Mouse (Mus musculus) liver, embryonic 11.5 days (tissue): ENCODE data around the gene Slc6a9. TPM values are rescaled to one million over a fixed set of nuclear protein-coding genes. Genes with fewer than 3 reads are reported as not detected.

Experiments used
- ATAC-seq: fragments of 200-750 bp; cut with Nextera tagmentation; replicated peaks from 2 replicates; pipeline ENCODE4 v1.8.0; 2017; ENCODE audit warnings: moderate number of reproducible peaks, mild to moderate bottlenecking, moderate TSS enrichment, moderate library complexity; ENCODE audit not compliant: low FRiP score
- DNase-seq: peaks from one replicate; pipeline ENCODE4 v3.0.0-alpha.2; 2017; ENCODE audit warnings: low spot score
- H3K27ac ChIP-seq: fragments of 300-500 bp; sonication (generic); 2 replicates; pipeline ENCODE4 v1.5.1; 2014; ENCODE audit warnings: mild to moderate bottlenecking, low read depth, low read length, control low read depth
- H3K27me3 ChIP-seq: fragments of 300-500 bp; sonication (generic); replicated peaks from 2 replicates; pipeline ENCODE4 v1.6.1; 2014; ENCODE audit warnings: low read length, mixed read lengths; ENCODE audit not compliant: control insufficient read depth, insufficient read depth
- H3K36me3 ChIP-seq: fragments of 300-500 bp; sonication (generic); 2 replicates; pipeline ENCODE4 v1.6.1; 2014; ENCODE audit warnings: mild to moderate bottlenecking, low read length, moderate library complexity, mixed read lengths; ENCODE audit not compliant: control insufficient read depth, insufficient read depth
- H3K4me1 ChIP-seq: fragments of 300-500 bp; sonication (generic); replicated peaks from 2 replicates; pipeline ENCODE4 v1.6.1; 2014; ENCODE audit warnings: low read length, mixed read lengths; ENCODE audit not compliant: control insufficient read depth, insufficient read depth
- H3K4me2 ChIP-seq: fragments of 300-500 bp; sonication (generic); 2 replicates; pipeline ENCODE4 v1.6.1; 2014; ENCODE audit warnings: mild to moderate bottlenecking, control low read depth, moderate library complexity
- H3K4me3 ChIP-seq: fragments of 300-500 bp; sonication (generic); 2 replicates; pipeline ENCODE4 v1.5.1; 2014; ENCODE audit warnings: low read depth, low read length, control low read depth
- H3K9ac ChIP-seq: fragments of 300-500 bp; sonication (generic); 2 replicates; pipeline ENCODE4 v1.6.1; 2014; ENCODE audit warnings: low read depth, low read length, control low read depth
- H3K9me3 ChIP-seq: fragments of 300-500 bp; sonication (generic); 2 replicates; pipeline ENCODE4 v1.6.1; 2016; ENCODE audit warnings: low read length, inconsistent platforms, mixed read lengths; ENCODE audit not compliant: control insufficient read depth
- WGBS: fragments of 180-500 bp; shearing (Covaris S2); extraction: QIAGEN DNeasy Blood & Tissue Kit; methylation state at CpG from one replicate; pipeline ENCODE4 v1.1.7; 2014; 5-methylcytosine and 5-hydroxymethylcytosine counted together
- polyA plus RNA-seq: library from polyadenylated mRNA; unstranded; fragments of >200 nt; fragmentation: Nextera tagmentation; extraction: Ambion mirVana; gene quantifications from 2 replicates; pipeline ENCODE4 v1.2.1, GENCODE M21; 2014

The Slc6a9 gene
- polyA plus RNA-seq, 1 experiment from 2014 or later: 26.3 TPM

- no peak for ATAC-seq
- Histone ChIP-seq H3K27ac (no peak overlapping the region), H3K27me3 (no peaks in the 10 kb centered on the region), H3K4me2 (peak overlapping the region; percentile 99), H3K36me3 (peaks cover 17% of the 10 kb centered on the region; the same call in 1 of the 2 replicates), H3K9me3 (no peaks in the 10 kb centered on the region), H3K4me3 (peak overlapping the region; percentile 86), H3K4me1 (peaks cover 32% of the 10 kb centered on the region), H3K9ac (peak overlapping the region; percentile 81; the same call in 1 of the 2 replicates)
- 61% methylated on average over 3 of the region's 3 CpGs for WGBS
- no peak for DNase-seq
Measured at GRCm38 (mm10) chr4:117913421-117913820, 79.1 kb downstream of the Slc6a9 start.

- H3K36me3 ChIP-seq: peaks cover 15% of the 10 kb centered on the region; the same call in 1 of the 2 replicates
- H3K9ac ChIP-seq: peak overlapping the region; percentile 81
- H3K9me3 ChIP-seq: no peaks in the 10 kb centered on the region
- H3K4me2 ChIP-seq: peak overlapping the region; percentile 99
- H3K4me3 ChIP-seq: peak overlapping the region; percentile 86
- DNase-seq (no peak), ATAC-seq (peak; percentile 2; the same call in 1 of the 2 replicates)
- 19% methylated on average over 8 of the region's 8 CpGs for WGBS
- no peak overlapping the region for H3K27ac ChIP-seq
- H3K27me3 ChIP-seq: no peaks in the 10 kb centered on the region
- peaks cover 32% of the 10 kb centered on the region for H3K4me1 ChIP-seq
Measured at GRCm38 (mm10) chr4:117914031-117914430, 79.7 kb downstream of the Slc6a9 start.

- Histone ChIP-seq H3K9me3 (no peaks in the 10 kb centered on the region), H3K4me1 (peaks cover 32% of the 10 kb centered on the region), H3K4me3 (peak within 1 kb of the TSS; percentile 86), H3K4me2 (peak within 1 kb of the TSS; percentile 99), H3K27ac (peak within 1 kb of the TSS; percentile 64), H3K36me3 (peaks cover 13% of the 10 kb centered on the region; the same call in 1 of the 2 replicates), H3K9ac (peak within 1 kb of the TSS; percentile 81), H3K27me3 (no peaks in the 10 kb centered on the region)
- DNase-seq (peak; percentile 99), ATAC-seq (peak; percentile 90)
- under 1% methylated on average over 61 of the region's 61 CpGs for WGBS
Measured at GRCm38 (mm10) chr4:117914591-117915442, 80.5 kb downstream of the Slc6a9 start, which contains the start of gene Ipo13. Gene Ipo13 (minus strand): TSS chr4:117914999.

- ATAC-seq (no peak), DNase-seq (no peak)
- Histone ChIP-seq H3K9ac (peak overlapping the region; percentile 81), H3K4me3 (peak overlapping the region; percentile 86), H3K9me3 (no peaks in the 10 kb centered on the region), H3K4me1 (peaks cover 32% of the 10 kb centered on the region), H3K27ac (peak overlapping the region; percentile 64), H3K36me3 (peaks cover 13% of the 10 kb centered on the region; the same call in 1 of the 2 replicates), H3K27me3 (no peaks in the 10 kb centered on the region), H3K4me2 (peak overlapping the region; percentile 99)
- 3% methylated on average over 19 of the region's 19 CpGs for WGBS
Measured at GRCm38 (mm10) chr4:117915489-117916105, 81.3 kb downstream of the Slc6a9 start.

GRCm38 (mm10) chr4:117916386-117916785 lies 82.1 kb downstream of the Slc6a9 start:
- peak overlapping the region; percentile 99 for H3K4me2 ChIP-seq
- peaks cover 32% of the 10 kb centered on the region for H3K4me1 ChIP-seq
- ATAC-seq (no peak), DNase-seq (no peak)
- H3K4me3 ChIP-seq: peak overlapping the region; percentile 86
- no peaks in the 10 kb centered on the region for H3K9me3 ChIP-seq
- 43% methylated on average over 5 of the region's 5 CpGs for WGBS
- H3K9ac ChIP-seq: peak overlapping the region; percentile 81; the same call in 1 of the 2 replicates
- 0 out of 2 replicates have a peak, but pooled peaks cover under 1% of the 10 kb centered on the region for H3K27me3 ChIP-seq
- peak overlapping the region; percentile 64 for H3K27ac ChIP-seq
- H3K36me3 ChIP-seq: peaks cover 8% of the 10 kb centered on the region; the same call in 1 of the 2 replicates

- Histone ChIP-seq H3K27me3 (0 out of 2 replicates have a peak, but pooled peaks cover 2% of the 10 kb centered on the region), H3K4me1 (peaks cover 32% of the 10 kb centered on the region), H3K9me3 (no peaks in the 10 kb centered on the region), H3K4me3 (no peak overlapping the region), H3K9ac (no peak overlapping the region), H3K27ac (no peak overlapping the region), H3K36me3 (no peaks in the 10 kb centered on the region; the same call in 1 of the 2 replicates), H3K4me2 (no peak overlapping the region)
- 58% methylated on average over 4 of the region's 4 CpGs for WGBS
- DNase-seq (no peak), ATAC-seq (no peak)
Measured at GRCm38 (mm10) chr4:117917402-117917801, 83.1 kb downstream of the Slc6a9 start.

- Histone ChIP-seq H3K27me3 (0 out of 2 replicates have a peak, but pooled peaks cover 2% of the 10 kb centered on the region), H3K9ac (no peak overlapping the region), H3K36me3 (no peaks in the 10 kb centered on the region), H3K4me2 (no peak overlapping the region), H3K9me3 (no peaks in the 10 kb centered on the region), H3K4me1 (peaks cover 31% of the 10 kb centered on the region), H3K4me3 (no peak overlapping the region), H3K27ac (no peak overlapping the region)
- ATAC-seq (no peak), DNase-seq (no peak)
- 80% methylated on average over 4 of the region's 4 CpGs for WGBS
Measured at GRCm38 (mm10) chr4:117917847-117918246, 83.5 kb downstream of the Slc6a9 start.

GRCm38 (mm10) chr4:117918261-117918660 lies 84.0 kb downstream of the Slc6a9 start:
- 66% methylated on average over 3 of the region's 3 CpGs for whole genome bisulfite sequencing
- ATAC-seq (no peak), DNase-seq (no peak)
- H3K9ac ChIP-seq: no peak overlapping the region
- H3K27me3 ChIP-seq: 0 out of 2 replicates have a peak, but pooled peaks cover 2% of the 10 kb centered on the region
- no peaks in the 10 kb centered on the region for H3K36me3 ChIP-seq
- H3K27ac ChIP-seq: no peak overlapping the region
- no peak overlapping the region for H3K4me2 ChIP-seq
- peaks cover 27% of the 10 kb centered on the region for H3K4me1 ChIP-seq
- H3K9me3 ChIP-seq: no peaks in the 10 kb centered on the region
- no peak overlapping the region for H3K4me3 ChIP-seq
